Mouse (Mus musculus) thymus, postnatal 0 days (tissue): ENCODE data around the gene Cog5. TPM values are rescaled to one million over a fixed set of nuclear protein-coding genes. Genes with fewer than 3 reads are reported as not detected.

Experiments
- DNase-seq: peaks from one replicate; pipeline ENCODE4 v3.0.0-alpha.2; 2015; ENCODE audit warnings: low spot score
- polyA plus RNA-seq: library from polyadenylated mRNA; unstranded; fragments of >200 nt; fragmentation: Nextera tagmentation; extraction: Ambion mirVana; gene quantifications from 2 replicates; pipeline ENCODE4 v1.2.1, GENCODE M21; 2015

Gene Cog5
- polyA plus RNA-seq, 1 experiment from 2014 or later, result 34.0 TPM

- DNase-seq, result no peak
Measured at GRCm38 (mm10) chr12:31819520-31819919, 164.9 kb downstream of the Cog5 start.

- no peak for DNase-seq
Measured at GRCm38 (mm10) chr12:31823671-31824070, 169.0 kb downstream of the Cog5 start.

GRCm38 (mm10) chr12:31824831-31825230 is 170.2 kb downstream of the Cog5 start:
- DNase-seq, result no peak

GRCm38 (mm10) chr12:31825821-31826220 is 171.2 kb downstream of the Cog5 start:
- no peak for DNase-seq

GRCm38 (mm10) chr12:31826476-31826875 is 171.8 kb downstream of the Cog5 start:
- DNase-seq, result no peak

GRCm38 (mm10) chr12:31835480-31835879 is 180.8 kb downstream of the Cog5 start:
- DNase-seq, result no peak

GRCm38 (mm10) chr12:31836211-31836610 is 181.5 kb downstream of the Cog5 start:
- no peak for DNase-seq

GRCm38 (mm10) chr12:31838521-31838920 is 183.9 kb downstream of the Cog5 start:
- DNase-seq, result no peak

- no peak for DNase-seq
Measured at GRCm38 (mm10) chr12:31839249-31839648, 184.6 kb downstream of the Cog5 start.

- no peak for DNase-seq
Measured at GRCm38 (mm10) chr12:31846077-31846476, 191.4 kb downstream of the Cog5 start.

- no peak for DNase-seq
Measured at GRCm38 (mm10) chr12:31848630-31849415, 194.2 kb downstream of the Cog5 start.

GRCm38 (mm10) chr12:31849601-31850000 is 194.9 kb downstream of the Cog5 start:
- DNase-seq, result no peak

- DNase-seq, result no peak
Measured at GRCm38 (mm10) chr12:31854039-31854438, 199.4 kb downstream of the Cog5 start.

GRCm38 (mm10) chr12:31854817-31855216 is 200.1 kb downstream of the Cog5 start:
- DNase-seq, result no peak

GRCm38 (mm10) chr12:31857784-31858183 is 203.1 kb downstream of the Cog5 start:
- DNase-seq, result no peak

- DNase-seq, result peak; percentile 33
Measured at GRCm38 (mm10) chr12:31862668-31863538, 208.2 kb downstream of the Cog5 start.

- no peak for DNase-seq
Measured at GRCm38 (mm10) chr12:31876775-31877174, 222.1 kb downstream of the Cog5 start.

- no peak for DNase-seq
Measured at GRCm38 (mm10) chr12:31882736-31883135, 228.1 kb downstream of the Cog5 start.

GRCm38 (mm10) chr12:31884365-31884764 is 229.7 kb downstream of the Cog5 start:
- DNase-seq, result no peak

GRCm38 (mm10) chr12:31885084-31885483 is 230.4 kb downstream of the Cog5 start:
- DNase-seq, result no peak

- no peak for DNase-seq
Measured at GRCm38 (mm10) chr12:31885844-31886606, 231.4 kb downstream of the Cog5 start.

GRCm38 (mm10) chr12:31890685-31891084 is 236.0 kb downstream of the Cog5 start:
- no peak for DNase-seq
